Mouse (Mus musculus): Measurements from ENCODE around the gene Creld2.

Creld2 gene

GRCm38 (mm10) chr15:88829791-88830440, 10.5 kb downstream of the Creld2 start:
- DNase-seq, result no peak

- DNase-seq, result no peak
These were observed 11.2 kb downstream of the Creld2 start for GRCm38 (mm10) chr15:88830696-88831095.

DNA sequence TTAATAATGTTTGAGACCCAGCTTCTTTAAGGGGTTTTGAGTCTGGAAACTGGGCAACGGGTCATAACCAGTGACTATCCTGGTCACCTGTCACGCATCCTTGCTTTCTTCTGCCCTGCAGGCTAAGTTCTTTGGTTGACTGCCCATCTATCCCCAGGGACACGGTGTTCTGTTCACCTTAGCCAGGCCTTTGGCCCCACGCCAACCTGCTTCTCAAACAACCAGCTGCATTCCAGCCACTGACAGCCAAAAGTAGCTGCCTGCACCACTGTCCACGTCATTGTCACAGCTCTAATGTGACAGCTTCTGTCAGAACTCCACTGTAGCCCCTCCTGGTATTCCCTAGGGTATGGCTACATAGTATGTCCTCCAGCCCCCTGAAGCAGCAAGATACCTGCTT, 12.0 kb downstream of the Creld2 start:
- no peak for DNase-seq

DNA sequence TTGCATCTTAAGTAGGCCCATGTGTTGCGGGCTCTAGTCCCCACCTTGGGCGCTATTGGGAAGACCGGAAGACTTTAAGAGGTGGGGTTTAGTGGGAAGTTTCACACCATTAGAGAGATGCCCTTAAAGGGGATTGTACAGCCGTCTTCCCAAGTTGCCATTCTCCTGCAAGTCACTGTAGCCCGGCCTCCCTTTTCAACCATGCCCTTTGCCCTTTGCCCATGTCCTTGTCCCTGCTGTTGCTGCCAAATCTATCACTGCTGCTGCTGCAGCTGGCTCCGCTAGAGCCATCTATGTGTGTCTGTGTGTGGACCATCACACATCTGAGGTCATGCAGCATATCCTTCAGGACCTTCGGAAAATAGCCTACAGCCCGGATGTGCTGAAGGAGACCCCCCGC, 13.1 kb downstream of the Creld2 start:
- no peak for DNase-seq

DNA sequence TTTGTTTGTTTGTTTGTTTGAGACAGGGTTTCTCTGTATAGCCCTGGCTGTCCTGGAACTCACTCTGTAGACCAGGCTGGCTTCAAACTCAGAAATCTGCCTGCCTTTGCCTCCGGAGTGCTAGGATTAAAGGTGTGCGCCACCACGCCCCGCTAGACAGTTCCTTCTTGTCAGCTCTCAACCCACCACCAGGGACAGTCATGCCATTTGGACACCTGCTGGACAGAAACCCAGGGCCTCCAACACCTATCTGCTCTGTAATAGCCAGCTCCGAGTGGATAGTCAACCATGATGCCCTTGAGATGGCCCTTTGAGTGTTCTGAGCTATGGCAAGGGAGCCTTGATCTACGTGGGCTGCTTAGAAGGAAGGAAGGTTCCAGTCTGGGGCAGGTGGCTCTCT, 16.6 kb downstream of the Creld2 start:
- DNase-seq, result no peak

DNA sequence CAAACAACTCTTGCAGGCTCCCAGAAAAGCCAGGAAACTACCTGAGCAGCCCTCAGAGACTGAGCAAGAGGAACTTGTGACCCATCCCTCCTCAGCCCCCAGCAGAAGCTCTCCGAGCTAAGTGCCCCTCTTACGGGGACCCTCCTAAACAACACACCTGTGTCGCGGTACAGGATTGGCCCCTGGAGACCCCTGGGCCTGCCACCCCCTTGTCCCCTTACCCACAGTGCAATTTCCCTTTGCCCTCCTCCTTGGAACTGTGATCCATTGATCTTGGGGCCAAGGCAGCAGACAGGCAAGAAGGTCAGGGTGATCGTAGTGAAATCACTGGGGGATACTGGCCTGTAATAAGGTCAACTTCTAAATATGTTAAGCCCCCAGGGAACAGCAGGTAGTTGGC, 17.1 kb downstream of the Creld2 start:
- no peak for DNase-seq

DNA sequence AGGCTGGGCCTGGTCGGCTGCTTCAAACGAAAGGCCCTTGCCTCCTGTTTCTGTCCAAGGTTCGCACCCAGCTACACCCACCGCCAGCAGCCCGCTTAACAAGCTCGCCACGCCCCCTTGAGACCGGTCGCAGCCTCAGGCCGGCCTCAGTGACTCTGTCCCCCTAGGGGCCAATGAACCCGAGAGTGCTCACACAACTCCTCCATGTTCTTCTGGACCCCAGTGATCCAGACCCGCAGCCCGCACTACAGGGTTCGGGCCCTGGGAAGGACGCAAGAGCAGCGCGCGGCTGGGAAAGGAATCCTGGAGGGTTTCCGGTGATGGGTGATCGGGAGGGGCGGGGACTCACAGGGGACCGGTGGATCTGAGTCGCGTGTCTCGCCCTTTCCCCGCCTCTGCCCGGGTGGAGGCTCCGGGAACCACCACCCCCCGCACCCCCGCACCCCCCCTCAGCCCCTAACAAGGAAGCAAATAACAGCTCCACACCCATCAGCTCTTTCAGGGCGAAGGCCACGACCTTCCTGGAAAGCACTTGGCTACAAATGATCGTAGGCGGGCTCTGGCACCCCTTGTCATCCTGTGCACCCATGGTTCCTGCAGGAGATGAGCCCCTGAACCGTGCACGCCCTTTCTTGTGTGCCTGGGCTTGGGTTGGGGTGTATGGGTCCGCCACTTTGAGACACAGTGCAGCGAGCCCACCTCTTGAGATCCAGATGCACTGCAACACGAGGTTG, 17.9 kb downstream of the Creld2 start:
- peak; percentile 53 for DNase-seq

GRCm38 (mm10) chr15:88837977-88838376, 18.5 kb downstream of the Creld2 start:
- no peak for DNase-seq

GRCm38 (mm10) chr15:88839271-88839670, 19.8 kb downstream of the Creld2 start:
- no peak for DNase-seq

- no peak for DNase-seq
These were observed 20.7 kb downstream of the Creld2 start for GRCm38 (mm10) chr15:88840126-88840525.

GRCm38 (mm10) chr15:88841160-88841559, 21.7 kb downstream of the Creld2 start:
- no peak for DNase-seq

GRCm38 (mm10) chr15:88841580-88842299, 22.3 kb downstream of the Creld2 start:
- no peak for DNase-seq

DNA sequence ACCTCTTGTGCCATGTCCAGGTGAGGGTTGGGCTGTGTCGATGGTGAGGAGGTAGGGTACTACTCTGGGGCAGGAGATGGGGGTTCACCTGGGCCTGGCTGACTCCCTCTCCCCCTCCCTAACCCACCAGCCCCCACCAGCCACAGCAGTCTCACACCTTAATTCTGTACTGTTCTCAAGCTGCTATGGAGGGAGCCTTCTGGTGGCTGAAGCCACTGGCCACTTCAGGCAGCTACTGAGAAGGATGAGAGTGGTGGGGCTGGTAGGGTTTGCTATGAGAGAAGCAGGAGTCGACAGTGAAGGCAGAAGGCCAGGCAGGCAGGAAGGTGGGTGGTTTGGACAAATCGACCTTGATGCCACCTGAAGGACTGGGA, 22.8 kb downstream of the Creld2 start:
- DNase-seq, result no peak

- DNase-seq, result peak; percentile 59
These were observed 24.1 kb downstream of the Creld2 start for GRCm38 (mm10) chr15:88843486-88844097.

DNA sequence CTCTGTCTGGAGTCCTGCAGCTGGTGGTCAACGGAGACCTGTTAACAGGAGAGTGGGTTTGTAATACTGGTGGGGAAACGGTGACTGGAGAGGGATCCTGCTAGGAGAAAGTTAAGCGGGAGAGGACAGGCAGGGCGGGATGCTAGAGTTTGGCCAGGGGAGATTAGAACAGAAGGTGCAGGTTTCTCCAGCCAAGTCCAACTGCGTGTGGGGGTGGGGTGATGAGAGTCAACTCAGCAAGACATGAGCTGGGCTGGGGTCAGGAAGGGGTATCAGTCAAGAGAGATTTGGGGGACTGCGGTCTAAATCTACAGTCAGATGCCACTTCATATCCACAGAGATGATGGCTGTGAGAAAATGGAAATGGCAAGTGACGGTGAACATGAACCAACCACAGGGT, 25.5 kb downstream of the Creld2 start:
- no peak for DNase-seq

- no peak for DNase-seq
These were observed 29.2 kb downstream of the Creld2 start for GRCm38 (mm10) chr15:88848661-88849060.

GRCm38 (mm10) chr15:88849621-88850020, 30.2 kb downstream of the Creld2 start:
- no peak for DNase-seq

- no peak for DNase-seq
These were observed 30.8 kb downstream of the Creld2 start for GRCm38 (mm10) chr15:88850146-88850826.

- no peak for DNase-seq
These were observed 31.6 kb downstream of the Creld2 start for GRCm38 (mm10) chr15:88851076-88851475.

GRCm38 (mm10) chr15:88851507-88852149, 32.2 kb downstream of the Creld2 start:
- no peak for DNase-seq

DNA sequence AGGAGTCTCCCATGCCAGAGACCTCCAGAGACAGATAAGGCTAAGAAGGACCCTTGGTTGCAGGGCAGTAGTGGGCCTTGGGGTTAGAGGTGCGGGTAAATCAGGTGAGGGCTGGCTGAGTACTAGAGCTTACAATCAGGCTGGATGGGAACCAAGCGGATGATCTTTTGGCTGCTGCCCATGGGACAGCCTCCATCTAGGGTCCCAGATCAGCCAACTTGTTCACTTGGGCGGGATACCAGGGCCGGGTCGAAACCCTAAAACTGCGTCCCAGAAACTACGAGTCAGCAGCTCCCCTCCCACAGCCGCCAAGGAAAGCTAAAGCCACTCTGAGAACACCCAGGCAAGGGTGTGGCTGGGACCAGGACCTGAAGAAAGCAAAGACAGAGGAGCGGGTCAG, 33.7 kb downstream of the Creld2 start:
- DNase-seq, result no peak

All from thymus, postnatal 4 days (tissue).